Mouse (Mus musculus) testis, adult 2 months (tissue): ENCODE data around the gene Olfr633.

Source experiments
- CTCF ChIP-seq: fragments of 200-500 bp; IDR thresholded peaks from 2 replicates; pipeline ENCODE4 v1.5.1; 2012; ENCODE audit warnings: low read depth, mild to moderate bottlenecking, inconsistent platforms, low read length, moderate library complexity; ENCODE audit not compliant: control insufficient read depth, insufficient read depth, insufficient replicate concordance
- POLR2A ChIP-seq: fragments of 200-500 bp; IDR thresholded peaks from 2 replicates; pipeline ENCODE4 v1.6.1; 2012; ENCODE audit warnings: low read depth, mild to moderate bottlenecking, inconsistent platforms, low read length, moderate library complexity; ENCODE audit not compliant: control insufficient read depth

DNA sequence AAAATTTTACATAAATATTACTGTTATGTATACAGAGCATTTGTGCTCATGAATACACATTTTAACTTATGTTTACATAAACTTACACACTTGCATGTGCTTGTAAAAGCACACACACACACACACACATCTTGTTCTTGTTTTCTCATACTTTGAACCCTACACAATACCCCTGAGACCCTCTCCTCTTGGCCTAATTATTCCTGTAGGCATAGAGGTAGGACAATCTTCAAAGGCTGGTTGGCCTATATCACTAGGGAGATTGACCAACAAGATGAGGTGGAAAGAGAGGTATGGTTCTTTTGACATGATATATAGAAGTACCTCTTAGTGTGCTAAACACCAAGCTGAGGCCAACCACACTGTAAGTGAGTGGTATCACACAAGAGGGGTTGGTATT lies at the start of gene Olfr633:
- TF ChIP-seq CTCF, result no peak
- no peak for TF ChIP-seq POLR2A
